Mouse (Mus musculus): ENCODE measurements at regions not wholly inside any gene's neighbourhood (a gene's known extent, or its start where the extent isn't known, plus 50 kb on each side); places are given as distances from the start of the nearest gene placed in this dataset.
A peak's percentile ranks its signal among the peaks of the same experiment; 100 is the strongest.

DNA sequence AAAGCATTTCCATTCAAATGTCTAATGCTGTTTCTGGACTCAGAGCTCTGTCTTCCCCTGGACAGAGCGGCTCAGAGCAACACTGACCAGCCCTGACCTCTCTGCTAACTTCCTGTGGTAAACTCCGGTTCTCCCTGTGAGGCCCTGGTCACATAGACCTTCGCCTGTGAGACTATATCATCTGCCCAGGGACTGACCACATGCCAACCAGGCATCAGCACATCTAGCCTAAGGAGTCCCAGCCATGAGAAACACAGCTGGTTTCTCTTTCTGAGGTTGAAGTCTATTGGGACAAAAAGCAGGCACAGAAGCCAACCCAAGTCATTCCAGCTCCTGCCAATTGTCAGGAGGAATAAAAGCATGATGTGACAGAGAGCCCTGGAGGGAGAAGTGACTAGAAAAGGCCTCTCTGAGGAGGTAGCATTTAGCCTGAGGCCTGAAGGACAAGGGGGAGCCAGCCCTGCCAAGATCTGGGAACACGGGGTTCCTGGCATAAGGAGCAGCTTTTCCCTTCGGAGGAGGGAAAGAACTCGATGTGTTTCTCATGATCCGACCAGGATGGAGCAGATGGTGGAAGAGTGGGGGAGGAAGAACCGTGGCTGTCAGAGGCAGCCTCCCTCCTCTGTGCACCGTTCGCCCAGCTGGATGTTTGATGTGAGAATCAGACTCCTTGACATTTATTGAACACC lies 237.7 kb downstream of the Opa1 start:
- Histone ChIP-seq H3K4me1 (ENCODE audit: insufficient read depth, low read length) (0 out of 2 replicates have a peak, but pooled peaks cover 2% of the 10 kb centered on the region), H3K9me3 (ENCODE audit: low read length) (no peaks in the 10 kb centered on the region), H3K36me3 (ENCODE audit: insufficient read depth, low read length) (no peaks in the 10 kb centered on the region), H3K4me3 (ENCODE audit: low read depth, low read length) (no peak overlapping the region), H3K27me3 (ENCODE audit: insufficient read depth, low read length) (0 out of 2 replicates have a peak, but pooled peaks cover 4% of the 10 kb centered on the region), H3K9ac (replicated peaks; ENCODE audit: low read length, poor library complexity, severe bottlenecking) (no peak overlapping the region), H3K4me2 (ENCODE audit: low read depth, low read length, poor library complexity, severe bottlenecking) (no peak overlapping the region), H3K27ac (ENCODE audit: low read depth, low read length) (no peak overlapping the region)
- DNase-seq (ENCODE audit: low spot score) (peak; percentile 67), ATAC-seq (ENCODE audit: low FRiP score) (no peak)
- TF ChIP-seq CTCF (IDR thresholded peaks at IDR 0.05): no peak
- 55% methylated on average over 10 of the region's 10 CpGs for WGBS

DNA sequence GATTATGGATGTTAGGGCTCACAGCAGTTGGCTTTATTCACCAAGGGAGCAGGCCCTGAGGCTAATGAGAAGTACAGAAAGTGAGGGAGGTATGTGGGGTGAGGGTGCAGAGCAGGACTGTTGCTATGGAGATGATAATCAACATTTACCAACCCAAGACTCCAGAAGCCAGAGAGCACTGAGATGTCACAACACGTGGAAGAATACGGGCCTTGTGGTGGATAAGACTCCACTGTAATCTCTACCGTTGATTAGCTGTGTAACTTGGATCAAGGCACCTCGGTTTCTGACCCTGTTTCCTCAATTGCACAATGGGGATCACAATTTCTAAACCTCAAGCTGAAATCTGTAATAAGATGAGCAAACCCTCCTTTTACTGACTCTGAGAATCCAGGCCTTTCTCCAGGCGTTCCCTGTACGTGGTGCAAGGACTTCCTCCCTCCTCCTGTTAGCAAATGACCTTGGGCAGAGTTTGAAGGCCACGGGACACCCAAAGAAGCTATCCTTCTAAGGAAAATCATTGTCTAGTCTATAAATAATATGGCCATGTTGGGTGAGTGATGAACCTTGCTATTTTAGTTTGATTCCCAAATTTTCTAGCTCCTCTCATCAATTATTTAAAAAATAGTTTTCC lies 239.8 kb downstream of the Opa1 start:
- DNase-seq (ENCODE audit: low spot score): no peak
- WGBS: 54% methylated on average over 7 of the region's 7 CpGs
- Histone ChIP-seq H3K4me2 (ENCODE audit: low read depth, low read length, poor library complexity, severe bottlenecking) (no peak overlapping the region), H3K27ac (ENCODE audit: low read depth, low read length) (no peak overlapping the region), H3K4me1 (ENCODE audit: insufficient read depth, low read length) (no peaks in the 10 kb centered on the region), H3K36me3 (ENCODE audit: insufficient read depth, low read length) (no peaks in the 10 kb centered on the region), H3K4me3 (ENCODE audit: low read depth, low read length) (no peak overlapping the region), H3K9ac (replicated peaks; ENCODE audit: low read length, poor library complexity, severe bottlenecking) (no peak overlapping the region), H3K9me3 (ENCODE audit: low read length) (no peaks in the 10 kb centered on the region), H3K27me3 (ENCODE audit: insufficient read depth, low read length) (0 out of 2 replicates have a peak, but pooled peaks cover 4% of the 10 kb centered on the region)
- ATAC-seq (ENCODE audit: low FRiP score): no peak
- no peak for TF ChIP-seq CTCF (IDR thresholded peaks at IDR 0.05)

DNA sequence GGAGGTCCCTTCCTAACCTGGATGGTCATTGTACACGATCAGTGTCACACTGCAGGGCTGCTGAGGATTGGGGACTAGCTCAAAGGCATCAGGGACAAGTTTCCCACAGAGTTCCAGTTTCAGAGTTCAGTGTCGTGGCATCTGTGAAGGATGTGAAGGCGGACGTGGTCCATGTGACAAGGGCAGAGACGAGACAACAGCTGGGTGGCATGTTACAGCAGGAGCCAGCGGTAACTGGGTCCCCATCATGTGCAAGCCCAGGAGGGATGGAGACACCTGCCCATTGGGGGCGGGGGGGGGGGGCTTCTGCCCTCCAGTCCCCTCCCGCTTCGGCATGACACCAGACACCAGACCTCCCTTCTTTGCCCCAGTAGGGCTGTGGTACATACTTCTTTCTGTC lies 241.6 kb downstream of the Opa1 start:
- H3K9me3 ChIP-seq (ENCODE audit: low read length): no peaks in the 10 kb centered on the region
- no peak for ATAC-seq (ENCODE audit: low FRiP score)
- H3K4me3 ChIP-seq (ENCODE audit: low read depth, low read length): no peak overlapping the region
- H3K27ac ChIP-seq (ENCODE audit: low read depth, low read length): no peak overlapping the region
- 0 out of 2 replicates have a peak, but pooled peaks cover 4% of the 10 kb centered on the region for H3K27me3 ChIP-seq (ENCODE audit: insufficient read depth, low read length)
- no peaks in the 10 kb centered on the region for H3K36me3 ChIP-seq (ENCODE audit: insufficient read depth, low read length)
- H3K4me2 ChIP-seq (ENCODE audit: low read depth, low read length, poor library complexity, severe bottlenecking): no peak overlapping the region
- H3K4me1 ChIP-seq (ENCODE audit: insufficient read depth, low read length): no peaks in the 10 kb centered on the region
- no peak overlapping the region for H3K9ac ChIP-seq (replicated peaks; ENCODE audit: low read length, poor library complexity, severe bottlenecking)
- 77% methylated on average over 9 of the region's 9 CpGs for WGBS
- no peak for DNase-seq (ENCODE audit: low spot score)
- no peak for TF ChIP-seq CTCF (IDR thresholded peaks at IDR 0.05)

DNA sequence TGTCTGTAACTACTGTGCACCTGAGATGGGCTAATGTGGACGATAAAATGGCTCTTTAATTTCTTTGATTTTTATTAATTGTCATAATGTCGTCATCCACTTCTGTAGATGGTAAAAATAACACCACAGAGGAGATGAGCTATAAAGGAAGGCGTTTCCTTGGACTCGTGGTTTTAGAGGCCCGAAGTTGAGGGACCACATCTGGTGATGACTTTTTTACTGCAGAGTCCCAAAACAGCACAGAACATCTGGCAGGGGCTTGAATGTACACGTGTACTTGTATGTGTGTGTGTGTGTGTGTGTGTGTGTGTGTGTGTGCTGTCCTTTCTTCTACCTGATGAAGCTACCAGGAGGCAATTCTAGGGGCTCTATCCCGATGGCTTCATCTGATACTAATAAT lies 242.1 kb upstream of the Hes1 start:
- H3K27ac ChIP-seq (ENCODE audit: low read depth, low read length): no peak overlapping the region
- no peak overlapping the region for H3K4me2 ChIP-seq (ENCODE audit: low read depth, low read length, poor library complexity, severe bottlenecking)
- H3K27me3 ChIP-seq (ENCODE audit: insufficient read depth, low read length): 0 out of 2 replicates have a peak, but pooled peaks cover 2% of the 10 kb centered on the region
- H3K4me3 ChIP-seq (ENCODE audit: low read depth, low read length): no peak overlapping the region
- ATAC-seq (ENCODE audit: low FRiP score) (no peak), DNase-seq (ENCODE audit: low spot score) (no peak)
- H3K4me1 ChIP-seq (ENCODE audit: insufficient read depth, low read length): no peaks in the 10 kb centered on the region
- H3K36me3 ChIP-seq (ENCODE audit: insufficient read depth, low read length): no peaks in the 10 kb centered on the region
- 85% methylated on average over 7 of the region's 7 CpGs for WGBS
- TF ChIP-seq CTCF (IDR thresholded peaks at IDR 0.05): no peak
- no peak overlapping the region for H3K9ac ChIP-seq (replicated peaks; ENCODE audit: low read length, poor library complexity, severe bottlenecking)
- no peaks in the 10 kb centered on the region for H3K9me3 ChIP-seq (ENCODE audit: low read length)

DNA sequence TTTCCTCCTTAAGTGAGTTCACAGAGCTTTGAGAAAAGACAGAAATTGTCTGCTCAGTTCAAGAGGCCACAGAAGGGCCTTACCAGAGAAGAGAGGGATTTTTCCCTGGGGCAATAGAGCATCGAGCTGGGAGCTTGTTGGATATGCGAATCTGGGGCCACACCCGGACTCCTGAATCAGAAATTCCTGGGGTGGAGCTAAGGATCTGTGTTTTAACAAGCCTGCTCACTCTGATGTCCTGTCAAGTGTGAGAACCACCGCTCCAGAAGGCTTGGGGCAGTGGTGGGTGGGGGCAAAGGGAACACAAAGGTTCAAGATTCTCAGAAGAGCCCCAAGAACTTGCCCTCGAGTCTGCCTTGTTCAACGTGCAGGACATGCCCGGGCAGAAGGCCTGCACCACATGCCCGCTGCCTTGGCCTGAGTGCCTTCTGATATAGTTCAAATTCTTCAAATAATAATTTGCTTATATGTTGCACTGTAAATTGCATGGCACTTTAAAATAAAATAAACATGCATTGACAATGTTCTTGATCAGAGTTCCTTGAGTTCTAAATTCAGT lies 241.3 kb upstream of the Hes1 start:
- ATAC-seq (ENCODE audit: low FRiP score) (no peak), DNase-seq (ENCODE audit: low spot score) (no peak)
- TF ChIP-seq CTCF (IDR thresholded peaks at IDR 0.05): no peak
- WGBS: 70% methylated on average over 8 of the region's 8 CpGs
- no peaks in the 10 kb centered on the region for H3K9me3 ChIP-seq (ENCODE audit: low read length)
- H3K36me3 ChIP-seq (ENCODE audit: insufficient read depth, low read length): no peaks in the 10 kb centered on the region
- H3K27me3 ChIP-seq (ENCODE audit: insufficient read depth, low read length): no peaks in the 10 kb centered on the region
- no peak overlapping the region for H3K4me2 ChIP-seq (ENCODE audit: low read depth, low read length, poor library complexity, severe bottlenecking)
- H3K4me1 ChIP-seq (ENCODE audit: insufficient read depth, low read length): no peaks in the 10 kb centered on the region
- no peak overlapping the region for H3K27ac ChIP-seq (ENCODE audit: low read depth, low read length)
- no peak overlapping the region for H3K4me3 ChIP-seq (ENCODE audit: low read depth, low read length)
- no peak overlapping the region for H3K9ac ChIP-seq (replicated peaks; ENCODE audit: low read length, poor library complexity, severe bottlenecking)

DNA sequence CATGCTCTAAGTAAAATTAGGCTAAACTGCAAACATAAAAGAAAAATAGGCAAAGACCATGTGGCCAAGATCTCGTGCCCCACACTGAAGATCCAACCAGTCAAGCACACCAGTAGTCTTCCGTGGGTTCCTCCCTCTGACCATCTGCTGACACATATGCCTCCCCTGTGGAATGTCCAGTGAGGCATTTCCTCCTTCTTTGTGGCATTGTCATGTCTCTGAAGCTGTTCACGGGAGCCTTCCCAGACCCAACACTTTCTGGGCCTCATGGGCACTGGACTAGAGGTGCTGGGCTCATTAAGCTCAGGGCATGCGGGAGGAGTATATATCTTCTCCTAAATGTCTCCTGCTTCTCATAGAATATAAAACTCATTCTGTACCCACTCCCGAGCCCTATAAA lies 237.3 kb upstream of the Hes1 start:
- H3K27me3 ChIP-seq (ENCODE audit: insufficient read depth, low read length): no peaks in the 10 kb centered on the region
- no peak overlapping the region for H3K9ac ChIP-seq (replicated peaks; ENCODE audit: low read length, poor library complexity, severe bottlenecking)
- no peak overlapping the region for H3K4me2 ChIP-seq (ENCODE audit: low read depth, low read length, poor library complexity, severe bottlenecking)
- H3K9me3 ChIP-seq (ENCODE audit: low read length): no peaks in the 10 kb centered on the region
- no peaks in the 10 kb centered on the region for H3K4me1 ChIP-seq (ENCODE audit: insufficient read depth, low read length)
- no peak overlapping the region for H3K27ac ChIP-seq (ENCODE audit: low read depth, low read length)
- no peak for DNase-seq (ENCODE audit: low spot score)
- no peak for TF ChIP-seq CTCF (IDR thresholded peaks at IDR 0.05)
- H3K36me3 ChIP-seq (ENCODE audit: insufficient read depth, low read length): no peaks in the 10 kb centered on the region
- no peak for ATAC-seq (ENCODE audit: low FRiP score)
- 80% methylated on average over 5 of the region's 5 CpGs for WGBS
- no peak overlapping the region for H3K4me3 ChIP-seq (ENCODE audit: low read depth, low read length)

Data from midbrain, postnatal 0 days (tissue).